Mouse (Mus musculus): ENCODE data around the gene Rhoh. TPM values are rescaled to one million over a fixed set of nuclear protein-coding genes. Genes with fewer than 3 reads are reported as not detected.
A peak's percentile ranks its signal among the peaks of the same experiment; 100 is the strongest.

Gene Rhoh
- total RNA-seq, 2 experiments from 2014 or later = 0.30 to 0.42 TPM

DNA sequence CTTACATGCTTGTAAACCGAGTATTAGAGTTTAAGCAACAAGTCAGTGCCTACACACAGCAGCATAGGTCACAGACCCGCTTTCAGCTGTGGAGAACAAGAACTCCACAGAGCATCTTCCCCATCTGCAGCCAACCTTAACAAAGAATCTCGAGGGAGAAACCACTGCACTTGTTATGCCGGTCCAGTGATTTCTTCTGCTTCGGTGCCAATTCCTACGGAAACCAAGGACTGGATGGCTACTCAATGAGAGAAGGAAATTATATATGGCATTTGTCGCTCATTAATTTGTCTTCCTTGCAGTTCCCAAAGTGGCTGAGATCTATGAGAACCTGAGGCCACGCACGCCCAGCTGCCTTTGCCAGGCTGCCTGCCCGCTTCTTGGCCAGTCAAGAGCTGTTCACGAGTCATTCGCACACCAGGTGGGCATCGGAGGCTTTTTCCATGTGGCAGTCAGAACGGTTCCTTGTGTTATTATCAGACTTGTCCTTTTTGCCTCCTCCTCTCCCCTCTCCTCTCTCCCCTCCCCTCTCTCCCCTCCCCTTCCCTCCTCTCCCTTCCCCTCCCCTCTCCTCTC is 30.3 kb downstream of the Rhoh start:
- peak; percentile 49 for DNase-seq

DNA sequence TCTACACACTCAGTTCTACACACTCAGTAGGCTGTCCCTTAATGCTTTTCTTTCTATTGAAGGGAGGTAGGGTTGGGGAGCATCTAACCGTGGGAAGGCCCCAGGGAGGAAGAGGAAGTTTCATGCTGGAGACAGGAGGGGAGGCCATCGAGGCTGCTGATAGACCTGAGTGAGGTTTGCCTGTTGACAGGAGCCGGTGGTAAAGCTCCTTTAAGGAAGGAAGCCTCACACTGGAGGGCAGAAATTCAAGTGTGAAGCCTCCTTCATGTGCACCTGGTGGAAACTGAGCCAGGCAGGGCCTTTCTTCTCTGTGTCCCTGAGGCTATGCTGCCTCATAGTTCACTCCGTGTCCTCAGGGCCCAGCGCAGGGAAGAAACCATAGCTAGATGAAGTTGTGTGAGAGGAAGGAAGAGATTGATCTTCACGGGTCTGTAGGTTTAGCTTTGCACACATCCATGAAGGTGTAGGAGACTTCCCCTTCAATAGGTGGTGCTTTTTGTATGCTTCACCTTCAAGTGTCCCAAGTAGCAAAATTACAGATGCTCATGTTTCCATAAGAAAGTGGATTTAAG is 34.2 kb downstream of the Rhoh start:
- no peak for DNase-seq
- intact Hi-C loops (cut with DNase I) = no loop called here

More for the DNA sequence above, 30.3 kb downstream of the Rhoh start:
- intact Hi-C loops (cut with DNase I) = no loop called here

DNA sequence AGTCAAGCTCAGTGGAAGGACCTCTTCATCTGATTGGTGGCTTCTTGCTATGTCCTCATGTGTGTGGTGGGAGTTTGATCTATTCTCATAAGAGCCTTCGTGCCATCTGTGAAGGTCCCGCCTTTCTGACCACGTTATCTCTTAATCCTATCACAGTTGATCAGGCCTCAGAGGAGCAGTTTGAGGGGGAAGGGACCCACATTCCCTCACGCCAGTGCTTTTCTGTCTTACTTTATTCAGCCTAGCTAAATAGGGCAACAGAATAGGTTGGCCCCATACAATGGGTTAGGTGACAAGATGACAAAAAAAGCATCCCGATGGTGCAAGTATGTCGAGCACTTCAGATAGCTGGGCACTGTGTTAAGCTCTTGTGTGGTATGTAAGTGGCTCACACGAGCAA is 34.8 kb downstream of the Rhoh start:
- no peak for DNase-seq
- intact Hi-C loops (cut with DNase I) = no loop called here

DNA sequence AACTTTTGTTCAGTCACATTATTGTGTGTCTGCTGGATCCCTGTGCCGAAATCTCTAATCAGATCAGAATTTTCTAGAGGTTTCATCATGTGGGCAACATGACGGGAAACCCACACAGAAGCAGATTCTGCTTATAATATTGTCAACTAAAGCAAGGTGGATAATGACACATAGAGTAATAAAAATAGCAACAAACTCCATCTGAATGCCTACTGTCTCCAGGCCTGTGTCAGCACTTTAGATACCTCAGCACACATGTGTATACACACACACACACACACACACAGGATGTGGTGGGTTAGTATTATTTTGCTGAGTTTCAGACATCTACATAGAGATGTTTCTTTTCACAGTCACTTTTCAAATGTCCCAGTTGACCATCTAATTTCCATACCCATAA is 36.7 kb downstream of the Rhoh start:
- DNase-seq = no peak
- intact Hi-C loops (cut with DNase I) = no loop called here

DNA sequence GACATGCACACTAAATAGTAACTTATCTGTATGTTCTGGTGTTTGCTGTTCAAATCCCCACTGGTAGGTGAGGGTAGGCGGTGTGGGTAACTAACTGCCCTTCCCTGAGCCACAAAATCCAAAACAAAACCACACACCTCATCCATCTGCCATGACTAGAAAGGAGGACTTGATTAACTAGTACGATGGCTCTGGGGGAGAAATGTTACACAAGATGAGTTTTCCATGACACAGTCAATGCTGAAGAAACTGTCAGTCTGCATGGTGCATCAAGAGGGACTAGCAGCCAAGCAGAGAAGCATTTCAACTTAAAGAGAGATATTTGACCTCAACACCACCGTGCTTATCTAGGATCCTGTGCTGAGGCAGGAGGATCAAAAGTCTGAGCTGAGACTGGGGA is 37.7 kb downstream of the Rhoh start:
- DNase-seq = no peak
- intact Hi-C loops (cut with DNase I) = no loop called here

DNA sequence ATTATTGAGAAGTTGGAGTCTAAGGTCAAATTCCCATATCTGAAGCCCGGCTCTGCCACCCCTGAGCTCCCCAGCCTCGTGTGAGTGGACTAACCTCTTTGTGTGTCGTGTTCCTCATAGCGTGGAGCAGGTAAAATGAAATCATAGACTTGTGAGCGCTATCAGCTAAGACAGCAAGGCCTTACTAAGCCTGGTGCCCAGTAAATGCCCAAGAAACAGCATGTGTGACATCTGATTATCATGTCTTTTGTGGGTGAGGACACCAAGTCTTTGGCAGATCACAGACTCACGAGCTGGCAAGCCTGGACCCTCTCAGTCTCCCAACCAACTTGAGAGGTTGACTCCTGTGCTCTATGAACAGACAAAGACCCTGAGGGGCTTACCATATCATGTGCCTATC is 39.1 kb downstream of the Rhoh start:
- intact Hi-C loops (cut with DNase I) = no loop called here
- no peak for DNase-seq

DNA sequence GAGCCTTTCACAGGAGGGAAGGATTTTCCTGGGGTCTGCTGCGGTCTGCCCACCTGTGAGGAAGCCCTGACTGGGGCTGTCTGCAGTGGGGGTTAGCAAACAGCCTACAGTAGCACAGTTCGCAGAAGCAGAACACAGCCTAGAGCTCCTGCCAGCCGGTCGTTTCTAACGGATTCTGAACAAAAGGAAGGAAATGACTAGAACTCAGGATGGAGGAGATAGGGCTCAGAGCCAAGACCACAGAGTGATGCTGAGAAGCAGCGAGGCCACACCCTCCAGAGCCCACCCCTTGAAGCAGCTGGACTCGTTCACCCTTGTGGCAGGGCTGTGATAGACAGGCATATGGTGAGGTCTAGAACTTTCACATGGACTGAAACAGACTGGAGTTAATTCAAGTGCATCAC is 39.9 kb downstream of the Rhoh start:
- intact Hi-C loops (cut with DNase I) = no loop called here
- peak; percentile 38 for DNase-seq

DNA sequence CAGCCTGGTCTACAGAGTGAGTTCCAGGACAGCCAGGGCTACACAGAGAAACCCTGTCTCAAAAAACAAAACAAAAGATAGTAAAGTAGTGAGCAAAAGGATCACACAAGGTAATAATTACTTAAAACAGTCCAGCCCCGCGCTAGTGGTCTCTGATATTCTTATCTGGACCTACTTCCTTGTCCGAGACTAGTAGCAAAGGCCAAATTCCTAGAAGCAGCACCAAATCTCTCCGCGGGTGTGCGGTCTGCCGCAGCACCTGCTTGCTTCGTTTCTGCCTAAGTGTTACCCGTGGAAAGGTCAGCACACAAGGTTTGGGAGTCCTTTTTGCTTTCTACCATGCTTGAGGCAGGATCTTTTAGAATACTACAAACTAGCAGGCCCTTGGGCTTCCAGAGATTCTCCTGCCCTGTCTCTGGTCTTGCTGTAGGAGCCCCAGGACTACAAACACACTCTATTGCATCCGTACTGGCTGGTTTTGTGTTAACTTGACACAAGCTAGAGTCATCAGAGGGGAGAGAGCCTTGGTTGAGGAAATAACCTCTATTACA is 40.9 kb downstream of the Rhoh start:
- intact Hi-C loops (cut with DNase I) = no loop called here
- DNase-seq = no peak

DNA sequence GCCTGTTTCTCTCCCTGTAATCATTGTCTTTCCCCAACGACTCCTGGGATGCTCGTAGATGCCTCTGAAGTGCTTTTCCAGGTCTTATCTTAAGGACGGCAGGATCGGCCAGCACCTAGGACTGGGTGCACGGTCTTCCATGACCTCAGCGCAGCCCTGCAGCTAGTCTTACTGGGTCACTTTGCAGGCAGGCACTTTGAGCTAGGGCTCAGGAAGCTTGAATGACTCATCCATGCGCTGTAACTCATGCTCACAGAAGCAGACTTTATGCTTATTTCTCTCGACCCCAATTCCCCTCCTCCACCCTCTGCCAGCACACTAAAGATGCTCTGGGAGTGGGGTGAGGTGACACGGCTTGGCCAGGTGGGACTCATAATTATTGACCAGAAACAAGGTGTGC is 41.8 kb downstream of the Rhoh start:
- intact Hi-C loops (cut with DNase I) = no loop called here
- DNase-seq = no peak

DNA sequence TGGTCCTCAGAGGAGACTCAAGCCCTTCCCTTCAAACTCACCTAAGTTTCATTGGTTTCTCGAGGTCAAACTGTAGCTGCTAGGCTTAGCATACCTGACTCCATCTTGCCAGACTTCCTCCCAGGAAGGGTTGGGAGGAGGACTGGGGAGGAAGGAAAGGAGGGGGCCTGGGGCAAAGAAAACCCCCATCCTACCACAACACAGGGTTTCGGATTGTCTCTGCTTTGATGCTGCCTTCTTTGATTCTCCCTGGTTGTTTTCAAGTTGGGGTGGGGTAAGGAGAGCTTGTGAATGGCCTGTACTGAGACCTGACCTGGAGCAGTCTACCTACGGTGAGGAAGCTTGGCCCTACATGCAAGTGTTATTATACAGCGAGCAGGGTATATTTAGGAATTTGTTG is 43.5 kb downstream of the Rhoh start:
- DNase-seq = no peak
- intact Hi-C loops (cut with DNase I) = no loop called here

DNA sequence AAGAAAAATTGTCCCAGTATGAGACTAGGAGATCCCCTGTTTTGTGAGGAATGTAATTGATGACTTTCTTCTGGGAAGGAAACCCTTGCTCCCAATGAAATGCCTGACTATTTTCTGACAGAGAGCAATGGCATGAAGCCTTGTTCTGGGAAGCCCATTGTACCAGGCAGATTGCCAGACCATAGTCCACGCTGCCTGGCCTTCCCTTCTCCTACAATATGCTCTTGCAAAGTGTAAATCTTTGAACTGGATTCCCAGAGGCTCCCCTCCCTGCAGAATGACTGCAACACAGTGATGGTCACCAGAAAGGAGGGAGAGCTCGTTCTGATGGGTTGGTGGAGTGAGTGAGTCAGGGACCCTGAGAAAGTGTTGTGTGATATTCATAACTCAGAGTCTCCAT is 47.7 kb downstream of the Rhoh start:
- peak; percentile 16 for DNase-seq
- intact Hi-C loops (cut with DNase I) = no loop called here

DNA sequence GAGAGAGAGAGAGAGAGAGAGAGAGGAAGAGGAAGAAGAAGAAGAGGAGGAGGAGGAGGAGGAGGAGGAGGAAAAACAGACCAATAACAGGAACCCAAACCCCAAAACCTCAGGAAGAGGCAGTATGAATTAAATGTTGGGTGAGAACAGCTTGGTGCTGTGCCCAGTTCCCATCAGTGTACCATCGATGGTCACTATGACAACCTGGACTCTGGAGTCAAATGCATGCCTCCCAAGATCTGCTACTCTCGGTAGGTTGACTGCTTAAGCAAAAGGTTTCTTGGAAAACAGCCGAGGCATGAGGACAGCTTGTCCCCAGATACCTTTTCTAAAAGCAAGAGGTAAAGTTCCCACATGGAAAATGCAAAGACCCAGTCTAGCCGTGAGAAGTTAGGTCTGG is 48.3 kb downstream of the Rhoh start:
- intact Hi-C loops (cut with DNase I) = no loop called here
- peak; percentile 24 for DNase-seq

DNA sequence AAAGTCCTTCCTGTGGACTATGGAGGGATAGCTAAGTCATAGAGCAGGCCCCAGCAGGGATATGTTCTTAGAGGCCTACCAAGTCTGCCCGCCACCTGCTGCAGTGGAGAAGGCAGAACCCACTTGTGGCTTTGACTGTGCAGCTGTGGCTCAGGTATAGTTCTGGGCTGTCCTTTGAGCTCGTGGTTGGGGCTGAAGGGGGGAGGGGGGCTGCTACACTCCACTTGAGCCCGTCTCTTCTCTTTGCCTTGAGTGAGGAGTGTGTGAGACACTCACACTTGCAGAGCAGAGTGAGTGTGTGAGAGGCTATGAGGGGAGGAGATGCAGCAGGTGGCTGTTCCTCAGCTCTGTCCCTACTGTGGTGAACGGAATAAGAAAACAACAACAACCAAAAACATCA is 49.4 kb downstream of the Rhoh start:
- intact Hi-C loops (cut with DNase I) = no loop called here
- DNase-seq = no peak

DNA sequence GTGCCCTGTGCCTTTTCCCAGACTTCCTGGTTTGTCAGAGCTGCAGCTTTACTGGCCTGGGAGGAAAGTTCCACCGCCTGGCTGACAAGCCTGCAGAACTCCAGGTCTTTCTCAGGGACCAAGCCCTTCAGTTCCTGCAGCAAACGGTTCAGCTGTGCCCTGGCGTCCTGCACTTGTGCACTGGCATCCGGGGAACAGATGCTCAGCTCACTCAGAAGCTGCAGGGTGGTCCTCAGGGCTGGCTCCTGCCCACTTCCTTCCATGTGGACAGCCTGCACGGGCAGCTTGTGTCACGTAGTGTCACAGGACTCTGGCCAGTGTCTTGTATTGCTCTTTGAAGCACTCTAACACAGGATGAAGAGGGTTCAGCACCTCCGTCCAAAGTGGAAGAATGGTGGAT is 50.7 kb downstream of the Rhoh start:
- intact Hi-C loops (cut with DNase I) = no loop called here
- DNase-seq = peak; percentile 33

DNA sequence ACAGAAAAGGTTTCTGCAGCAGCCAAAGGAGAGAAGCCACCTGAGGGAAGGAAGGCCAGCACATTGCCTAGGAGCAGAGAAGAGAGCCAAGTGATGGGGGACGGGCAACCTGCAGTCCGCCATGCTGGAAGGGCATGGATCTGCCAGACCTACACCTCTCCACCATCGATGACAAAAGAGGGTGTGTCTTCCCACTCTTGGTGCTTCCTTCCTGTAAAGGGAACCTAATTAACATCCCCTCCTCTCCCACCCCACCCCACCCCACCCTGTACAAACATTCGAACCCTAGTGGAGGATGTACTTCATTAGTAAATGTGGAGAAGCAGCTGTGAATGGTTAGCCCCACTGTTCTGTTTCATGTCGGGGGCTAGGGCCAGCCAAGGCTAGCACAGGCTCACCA is 51.2 kb downstream of the Rhoh start:
- intact Hi-C loops (cut with DNase I) = no loop called here
- no peak for DNase-seq

DNA sequence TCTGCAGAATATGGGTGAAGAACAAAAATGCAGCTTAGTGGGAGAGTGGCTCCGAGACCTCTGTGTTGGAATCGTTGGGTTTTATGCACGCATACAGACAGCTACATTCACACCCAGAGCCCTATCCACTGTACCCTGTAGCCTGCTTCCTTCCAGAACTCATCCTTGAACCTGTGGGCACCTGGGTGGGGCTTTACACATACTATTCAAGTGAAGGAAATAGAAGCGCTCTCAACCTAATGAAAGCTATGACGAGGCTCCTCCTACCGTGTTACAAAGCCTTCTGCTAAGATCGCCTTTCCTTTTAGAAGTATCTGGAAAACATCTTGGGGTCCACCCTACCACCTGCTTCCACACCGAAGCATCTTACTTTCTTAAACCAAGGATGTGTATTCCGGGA is 52.1 kb downstream of the Rhoh start:
- intact Hi-C loops (cut with DNase I) = no loop called here
- DNase-seq = no peak

DNA sequence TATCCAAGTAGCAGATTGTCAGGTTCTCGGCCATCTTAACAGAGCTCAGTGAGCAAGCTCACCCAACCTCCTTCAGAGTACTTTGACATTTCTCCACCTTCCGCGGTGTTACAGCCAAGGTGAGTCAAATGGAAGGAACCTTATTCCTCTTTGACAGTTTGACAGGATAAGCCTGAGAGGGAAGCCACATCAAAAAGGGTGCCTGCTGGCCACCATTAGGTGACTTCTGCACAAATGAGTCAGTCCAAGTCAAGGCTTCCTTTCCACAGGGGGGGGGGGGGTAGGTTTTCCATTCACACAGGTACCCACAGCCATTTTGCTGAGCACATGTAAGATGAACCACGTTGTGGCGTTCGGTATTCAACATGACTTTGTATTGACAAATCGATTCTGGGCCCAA is 53.3 kb downstream of the Rhoh start:
- intact Hi-C loops (cut with DNase I) = no loop called here
- DNase-seq = no peak

DNA sequence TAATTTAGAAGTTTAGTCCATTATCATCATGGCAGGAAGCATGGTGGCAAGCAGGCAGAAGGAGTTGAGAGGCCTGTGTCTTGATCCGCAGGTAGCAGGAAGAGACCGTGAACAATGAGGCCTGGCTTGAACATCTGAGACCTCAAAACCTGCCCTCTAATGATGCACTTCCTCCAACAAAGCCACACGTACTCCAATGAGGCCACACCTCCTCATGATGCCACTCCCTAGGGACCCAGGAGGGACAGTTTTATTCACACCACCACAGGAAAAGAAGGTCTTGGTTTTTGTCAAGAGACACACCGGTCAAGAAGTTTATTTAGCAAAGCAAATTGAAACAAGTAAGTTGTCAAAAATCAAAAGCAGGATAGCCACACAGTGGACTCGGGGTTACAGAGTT is 55.9 kb downstream of the Rhoh start:
- DNase-seq = no peak
- intact Hi-C loops (cut with DNase I) = no loop called here

DNA sequence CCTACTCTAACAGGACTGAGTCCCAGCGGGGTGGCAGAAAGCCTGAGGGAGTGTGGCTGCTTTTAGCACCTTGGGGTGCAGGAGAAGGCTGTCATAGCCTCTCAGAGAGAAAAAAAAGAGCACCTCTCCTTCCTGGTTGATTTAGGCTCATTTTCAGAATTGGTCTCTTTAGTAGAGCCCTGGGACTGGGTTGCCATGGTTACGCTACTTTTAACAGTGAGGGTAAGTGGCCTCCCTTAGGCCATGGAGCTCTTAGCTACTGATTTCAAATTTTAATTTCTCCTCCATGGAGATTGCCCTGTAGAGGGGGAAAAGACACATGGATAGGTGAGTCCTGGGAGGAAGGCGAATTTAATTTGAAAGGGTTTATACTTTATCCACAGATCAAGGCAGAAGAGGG is 57.6 kb downstream of the Rhoh start:
- intact Hi-C loops (cut with DNase I) = no loop called here

DNA sequence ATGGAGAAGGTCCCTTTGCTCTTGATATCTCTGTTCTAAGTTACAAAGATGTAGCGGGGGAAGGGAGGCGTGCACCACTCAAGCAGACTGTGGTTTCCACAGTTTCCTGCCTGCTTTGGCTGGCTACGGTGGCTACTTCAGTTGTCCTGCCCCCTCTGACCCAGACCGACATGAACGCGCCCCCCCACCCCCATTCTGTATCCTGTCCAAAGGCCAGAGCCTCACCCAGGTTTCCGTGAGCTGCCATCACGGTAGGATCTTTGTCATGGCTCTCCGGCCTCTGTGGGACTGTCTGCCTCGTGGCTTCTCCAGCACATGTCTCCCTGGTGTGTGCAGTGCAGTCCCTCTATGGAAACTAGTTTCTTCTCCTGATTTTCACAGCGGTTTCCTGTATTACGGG is 58.3 kb downstream of the Rhoh start:
- no peak for DNase-seq
- intact Hi-C loops (cut with DNase I) = no loop called here

More for the DNA sequence above, 57.6 kb downstream of the Rhoh start:
- DNase-seq = no peak

DNA sequence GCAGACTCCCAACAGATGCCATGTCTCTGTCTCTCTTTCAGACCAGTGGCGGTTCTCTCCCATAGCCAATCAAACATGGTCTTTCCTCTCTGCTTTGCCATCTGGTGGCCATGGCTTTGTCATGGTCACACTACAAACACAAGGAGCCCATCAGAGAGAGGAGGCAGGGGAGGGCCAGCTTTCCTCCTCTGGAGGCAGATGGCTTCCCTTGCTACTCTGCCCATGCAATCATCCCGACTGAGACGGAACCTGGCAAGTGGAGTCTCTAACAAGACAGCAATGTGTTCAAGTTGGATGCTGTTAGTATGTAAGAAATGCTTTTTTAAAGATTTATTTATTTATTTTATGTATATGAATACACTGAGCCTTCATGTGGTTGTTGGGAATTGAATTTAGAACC is 58.9 kb downstream of the Rhoh start:
- no peak for DNase-seq
- intact Hi-C loops (cut with DNase I) = no loop called here

DNA sequence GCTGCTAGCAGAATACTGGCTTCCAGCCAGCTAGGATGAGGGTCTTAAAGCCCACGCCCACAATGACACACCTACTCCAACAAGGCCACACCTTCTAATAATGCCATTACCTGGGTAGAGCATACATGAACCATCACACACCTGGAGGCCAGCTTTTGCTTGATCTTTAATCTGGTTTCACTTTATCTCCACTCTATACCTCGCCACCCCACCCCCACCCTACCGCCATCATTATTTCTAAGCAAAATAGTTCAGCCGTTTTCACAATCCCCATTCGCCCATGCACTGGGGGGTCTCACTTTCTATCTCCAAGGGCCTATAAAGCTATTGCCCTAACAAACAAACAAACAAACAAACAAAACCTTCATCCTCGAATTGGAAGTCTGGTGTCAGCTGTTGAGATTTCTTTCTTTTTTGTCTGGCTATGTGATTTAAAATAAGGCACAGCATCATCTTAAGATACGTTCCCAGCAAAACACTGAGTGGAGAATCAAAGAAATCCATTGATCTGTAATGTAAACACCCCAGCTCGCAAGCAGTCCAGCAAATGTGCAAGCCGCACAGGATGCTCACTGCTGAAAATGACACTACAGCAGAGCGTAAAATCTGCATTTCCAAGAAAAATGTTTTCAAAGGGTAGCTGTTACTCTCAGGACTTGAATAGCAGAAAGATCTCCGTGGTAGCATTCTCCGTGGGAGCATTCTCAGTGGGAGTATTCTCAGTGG is 59.9 kb downstream of the Rhoh start:
- intact Hi-C loops (cut with DNase I) = no loop called here
- no peak for DNase-seq

All from left cerebral cortex, postnatal 4 days (tissue).